Mouse (Mus musculus) cerebellum, adult 2 months (tissue): ENCODE results near the gene Rnf41.

ENCODE experiments used
- CTCF ChIP-seq: fragments of 200-500 bp; IDR thresholded peaks from 2 replicates; pipeline ENCODE4 v1.5.1; 2011; ENCODE audit warnings: low read depth, mild to moderate bottlenecking, control low read depth, low read length, moderate library complexity, borderline replicate concordance; ENCODE audit not compliant: insufficient read depth
- POLR2A ChIP-seq: fragments of 200-500 bp; IDR thresholded peaks from 2 replicates; pipeline ENCODE4 v1.6.1; 2011; ENCODE audit warnings: low read length, control low read depth, borderline replicate concordance; ENCODE audit not compliant: insufficient read depth

GRCm38 (mm10) chr10:128362568-128362967 lies 48.9 kb upstream of the Rnf41 start:
- TF ChIP-seq POLR2A = no peak
- TF ChIP-seq CTCF = peak; percentile 41; the same call in 1 of the 2 replicates
